In genomic region chr3:27861601-27862000, GRCm38 (mm10) we compare ENCODE assay signal across 11 mouse cellular contexts. TPM values are rescaled to one million over a fixed set of nuclear protein-coding genes. Genes with fewer than 3 reads are reported as not detected.
DNase-seq lines count a peak whose midpoint lies in the region; ATAC-seq lines count a peak whose summit lies in the region.
"Had no signal": no experiment of that assay in that cellular context is flagged by ENCODE, and none has a peak within 500 bp of the region (broad histone marks: within the 10 kb centered on the region; RNA-seq: fewer than 3 reads in every experiment).

No protein-coding gene starts in this region.

- peak; percentile 23 to 69 for DNase-seq in left cerebral cortex, postnatal 10 days (ENCODE audit: extremely low spot score in 1 of 2, low spot score in 2 of 2)
- DNase-seq in left cerebral cortex, adult 8-10 months (ENCODE audit: low spot score in 2 of 2): no peak
- peak; percentile 19 to 60 for DNase-seq in adrenal gland, postnatal 4 days (ENCODE audit: low spot score in 2 of 2)
- DNase-seq in gastrocnemius, postnatal 10 days: peak; percentile 52
- peak; percentile 62 to 67 for DNase-seq in kidney, adult 8-10 months
- peak; percentile 57 for DNase-seq in lung, postnatal 14 days
- DNase-seq in embryo, embryonic 10 days (ENCODE audit: low spot score): no peak

- intact Hi-C loops in left cerebral cortex, postnatal 10 days (cut with DNase I): loop anchor here (10.0 kb wide), 2 partner anchors 277 to 387 kb away; no protein-coding TSS in a partner anchor

- ATAC-seq in activated CD4-positive, CD25-positive, alpha-beta regulatory T cell, adult 4 months: no peak

RNA-seq across cellular contexts. Expression of gene Tmem212, which starts 34.6 kb away (rescaled TPM):
- total RNA-seq in left cerebral cortex, postnatal 10 days (2021): under 1 TPM; 0.51 to 0.53 TPM
- 1 to 10 TPM in 3 of 4 experiments, not detected in 1; 1.5 to 2.6 (median 2.4) TPM for total RNA-seq in left cerebral cortex, adult 8-10 months (2022)
- total RNA-seq in adrenal gland, postnatal 4 days (2021): not detected
- total RNA-seq in gastrocnemius, postnatal 10 days (2021): not detected
- not detected for polyA plus RNA-seq in activated CD4-positive, CD25-positive, alpha-beta regulatory T cell, adult 4 months (2017; shearing (Covaris generic))
- total RNA-seq: G1E had no signal
- polyA plus RNA-seq: erythroblast, embryonic 14.5 days; G1E; liver, embryonic 16.5 days had no signal

Comparison
In these comparisons a context has a peak if more than half of its experiments do, and no peak if none do; other contexts are left out.
1. DNase-seq: peak in left cerebral cortex, postnatal 10 days (2 of 2), adrenal gland, postnatal 4 days (2 of 2), gastrocnemius, postnatal 10 days (single experiment), kidney, adult 8-10 months (2 of 2) and lung, postnatal 14 days (single experiment); none in left cerebral cortex, adult 8-10 months (0 of 2) and embryo, embryonic 10 days (single experiment).